Mouse (Mus musculus): ENCODE data around the gene Clta. TPM values are rescaled to one million over a fixed set of nuclear protein-coding genes. Genes with fewer than 3 reads are reported as not detected.

Gene Clta
- polyA plus RNA-seq, 1 experiment from 2014 or later: 194 TPM

GRCm38 (mm10) chr4:43964326-43964833 lies 39.9 kb upstream of the Clta start:
- Histone ChIP-seq H3K4me1 (replicated peaks; ENCODE audit: control insufficient read depth, insufficient read depth) (peaks cover 5% of the 10 kb centered on the region; the same call in 1 of the 2 replicates), H3K27ac (replicated peaks) (peak overlapping the region; percentile 77), H3K36me3 (ENCODE audit: control insufficient read depth, insufficient read depth, low read length) (no peaks in the 10 kb centered on the region), H3K27me3 (ENCODE audit: control insufficient read depth, insufficient read depth, low read length) (no peaks in the 10 kb centered on the region), H3K9ac (ENCODE audit: low read length) (no peak overlapping the region), H3K4me2 (replicated peaks; ENCODE audit: low read depth) (peak overlapping the region; percentile 9; the same call in 1 of the 2 replicates), H3K4me3 (ENCODE audit: low read depth, low read length) (no peak overlapping the region), H3K9me3 (ENCODE audit: control insufficient read depth, low read length) (no peaks in the 10 kb centered on the region)
- 44% methylated on average over 2 of the region's 2 CpGs for WGBS
- ATAC-seq (ENCODE audit: low FRiP score, low TSS enrichment) (peak; percentile 61), DNase-seq (ENCODE audit: low spot score) (peak; percentile 62)
- TF ChIP-seq EP300 (optimal IDR thresholded peaks at IDR 0.05) (no peak), CTCF (IDR thresholded peaks at IDR 0.05; ENCODE audit: low read depth) (no peak)

- no peak overlapping the region for H3K4me3 ChIP-seq (ENCODE audit: low read depth, low read length)
- no peaks in the 10 kb centered on the region for H3K9me3 ChIP-seq (ENCODE audit: control insufficient read depth, low read length)
- ATAC-seq (ENCODE audit: low FRiP score, low TSS enrichment) (peak; percentile 88), DNase-seq (ENCODE audit: low spot score) (peak; percentile 71)
- 0 out of 2 replicates have a peak overlapping the region, but pooled peaks have one; percentile 35 for H3K9ac ChIP-seq (ENCODE audit: low read length)
- WGBS: 30% methylated on average over 4 of the region's 4 CpGs
- no peaks in the 10 kb centered on the region for H3K27me3 ChIP-seq (ENCODE audit: control insufficient read depth, insufficient read depth, low read length)
- no peak for TF ChIP-seq EP300 (optimal IDR thresholded peaks at IDR 0.05)
- TF ChIP-seq CTCF (IDR thresholded peaks at IDR 0.05; ENCODE audit: low read depth): 0 out of 2 replicates have a peak, but pooled peaks have one; percentile 3
- no peak overlapping the region for H3K4me2 ChIP-seq (replicated peaks; ENCODE audit: low read depth)
- peak overlapping the region; percentile 77 for H3K27ac ChIP-seq (replicated peaks)
- H3K4me1 ChIP-seq (replicated peaks; ENCODE audit: control insufficient read depth, insufficient read depth): peaks cover 7% of the 10 kb centered on the region; the same call in 1 of the 2 replicates
- no peaks in the 10 kb centered on the region for H3K36me3 ChIP-seq (ENCODE audit: control insufficient read depth, insufficient read depth, low read length)
Measured at GRCm38 (mm10) chr4:43964951-43965684, 39.1 kb upstream of the Clta start.

GRCm38 (mm10) chr4:43965856-43966535 lies 38.3 kb upstream of the Clta start:
- Histone ChIP-seq H3K27ac (replicated peaks) (peak overlapping the region; percentile 77), H3K4me1 (replicated peaks; ENCODE audit: control insufficient read depth, insufficient read depth) (peaks cover 7% of the 10 kb centered on the region; the same call in 1 of the 2 replicates), H3K9me3 (ENCODE audit: control insufficient read depth, low read length) (no peaks in the 10 kb centered on the region), H3K36me3 (ENCODE audit: control insufficient read depth, insufficient read depth, low read length) (no peaks in the 10 kb centered on the region), H3K4me3 (ENCODE audit: low read depth, low read length) (no peak overlapping the region), H3K27me3 (ENCODE audit: control insufficient read depth, insufficient read depth, low read length) (no peaks in the 10 kb centered on the region), H3K9ac (ENCODE audit: low read length) (0 out of 2 replicates have a peak overlapping the region, but pooled peaks have one; percentile 35), H3K4me2 (replicated peaks; ENCODE audit: low read depth) (no peak overlapping the region)
- DNase-seq (ENCODE audit: low spot score) (no peak), ATAC-seq (ENCODE audit: low FRiP score, low TSS enrichment) (no peak)
- TF ChIP-seq EP300 (optimal IDR thresholded peaks at IDR 0.05) (no peak), CTCF (IDR thresholded peaks at IDR 0.05; ENCODE audit: low read depth) (no peak)
- WGBS: 72% methylated on average over 7 of the region's 7 CpGs

- 47% methylated on average over 13 of the region's 13 CpGs for WGBS
- no peaks in the 10 kb centered on the region for H3K27me3 ChIP-seq (ENCODE audit: control insufficient read depth, insufficient read depth, low read length)
- H3K27ac ChIP-seq (replicated peaks): peak overlapping the region; percentile 58; the same call in 1 of the 2 replicates
- ATAC-seq (ENCODE audit: low FRiP score, low TSS enrichment): no peak
- DNase-seq (ENCODE audit: low spot score): no peak
- H3K36me3 ChIP-seq (ENCODE audit: control insufficient read depth, insufficient read depth, low read length): no peaks in the 10 kb centered on the region
- peak overlapping the region; percentile 31; the same call in 1 of the 2 replicates for H3K9ac ChIP-seq (ENCODE audit: low read length)
- no peak overlapping the region for H3K4me3 ChIP-seq (ENCODE audit: low read depth, low read length)
- TF ChIP-seq EP300 (optimal IDR thresholded peaks at IDR 0.05): no peak
- TF ChIP-seq CTCF (IDR thresholded peaks at IDR 0.05; ENCODE audit: low read depth): no peak
- no peaks in the 10 kb centered on the region for H3K9me3 ChIP-seq (ENCODE audit: control insufficient read depth, low read length)
- H3K4me2 ChIP-seq (replicated peaks; ENCODE audit: low read depth): no peak overlapping the region; the same call in 1 of the 2 replicates
- peaks cover 7% of the 10 kb centered on the region; the same call in 1 of the 2 replicates for H3K4me1 ChIP-seq (replicated peaks; ENCODE audit: control insufficient read depth, insufficient read depth)
Measured at GRCm38 (mm10) chr4:43968650-43969049, 35.6 kb upstream of the Clta start.

- Histone ChIP-seq H3K4me1 (replicated peaks; ENCODE audit: control insufficient read depth, insufficient read depth) (peaks cover 7% of the 10 kb centered on the region; the same call in 1 of the 2 replicates), H3K4me3 (ENCODE audit: low read depth, low read length) (no peak overlapping the region), H3K36me3 (ENCODE audit: control insufficient read depth, insufficient read depth, low read length) (no peaks in the 10 kb centered on the region), H3K4me2 (replicated peaks; ENCODE audit: low read depth) (no peak overlapping the region), H3K27ac (replicated peaks) (peak overlapping the region; percentile 49; the same call in 1 of the 2 replicates), H3K9me3 (ENCODE audit: control insufficient read depth, low read length) (no peaks in the 10 kb centered on the region), H3K9ac (ENCODE audit: low read length) (peak overlapping the region; percentile 31; the same call in 1 of the 2 replicates), H3K27me3 (ENCODE audit: control insufficient read depth, insufficient read depth, low read length) (no peaks in the 10 kb centered on the region)
- no peak for TF ChIP-seq EP300 (optimal IDR thresholded peaks at IDR 0.05)
- TF ChIP-seq CTCF (IDR thresholded peaks at IDR 0.05; ENCODE audit: low read depth): no peak
- ATAC-seq (ENCODE audit: low FRiP score, low TSS enrichment): no peak
- WGBS: 27% methylated on average over 4 of the region's 4 CpGs
- DNase-seq (ENCODE audit: low spot score): no peak
Measured at GRCm38 (mm10) chr4:43969373-43969772, 34.9 kb upstream of the Clta start.
